Mouse (Mus musculus) liver, embryonic 14.5 days (tissue): ENCODE data around the gene Cdx2.

Experiments used
- CTCF ChIP-seq: IDR thresholded peaks from 2 replicates; pipeline ENCODE4 v1.5.1; 2016; ENCODE audit warnings: antibody characterized with exemption, low read depth, control low read depth
- EP300 ChIP-seq: IDR thresholded peaks from 2 replicates; pipeline ENCODE4 v1.6.1; 2016; ENCODE audit warnings: antibody characterized with exemption, low read depth

GRCm38 (mm10) chr5:147297249-147297648, 9.8 kb downstream of the Cdx2 start:
- TF ChIP-seq CTCF (no peak), EP300 (no peak)
